Mouse (Mus musculus): ENCODE data around the gene Wfdc1. TPM values are rescaled to one million over a fixed set of nuclear protein-coding genes. Genes with fewer than 3 reads are reported as not detected.

The Wfdc1 gene
- polyA plus RNA-seq, 1 experiment from 2014 or later: 10.8 TPM

GRCm38 (mm10) chr8:119694696-119695095 lies 28.5 kb downstream of the Wfdc1 start:
- Histone ChIP-seq H3K4me2 (ENCODE audit: low read depth, low read length) (no peak overlapping the region), H3K9ac (ENCODE audit: low read length) (no peak overlapping the region), H3K27me3 (ENCODE audit: control insufficient read depth, insufficient read depth, low read depth, low read length) (peaks cover 17% of the 10 kb centered on the region), H3K4me1 (replicated peaks; ENCODE audit: control insufficient read depth, insufficient read depth, low read length) (peaks cover 3% of the 10 kb centered on the region), H3K9me3 (ENCODE audit: control insufficient read depth, low read length) (no peaks in the 10 kb centered on the region), H3K36me3 (ENCODE audit: control insufficient read depth, insufficient read depth, low read length) (no peaks in the 10 kb centered on the region), H3K27ac (ENCODE audit: low read length) (no peak overlapping the region), H3K4me3 (ENCODE audit: low read length) (no peak overlapping the region)
- no peak for ATAC-seq (ENCODE audit: low read depth)
- 51% methylated on average over 7 of the region's 7 CpGs for WGBS

GRCm38 (mm10) chr8:119697163-119697562 lies 31.0 kb downstream of the Wfdc1 start:
- H3K4me3 ChIP-seq (ENCODE audit: low read length): no peak overlapping the region
- H3K4me2 ChIP-seq (ENCODE audit: low read depth, low read length): no peak overlapping the region
- H3K27me3 ChIP-seq (ENCODE audit: control insufficient read depth, insufficient read depth, low read depth, low read length): peaks cover 29% of the 10 kb centered on the region
- H3K4me1 ChIP-seq (replicated peaks; ENCODE audit: control insufficient read depth, insufficient read depth, low read length): peaks cover 7% of the 10 kb centered on the region; the same call in 1 of the 2 replicates
- ATAC-seq (ENCODE audit: low read depth): no peak
- H3K9me3 ChIP-seq (ENCODE audit: control insufficient read depth, low read length): no peaks in the 10 kb centered on the region
- WGBS: 83% methylated on average over 2 of the region's 2 CpGs
- H3K27ac ChIP-seq (ENCODE audit: low read length): no peak overlapping the region
- H3K36me3 ChIP-seq (ENCODE audit: control insufficient read depth, insufficient read depth, low read length): no peaks in the 10 kb centered on the region
- no peak overlapping the region for H3K9ac ChIP-seq (ENCODE audit: low read length)

GRCm38 (mm10) chr8:119698960-119699359 lies 32.8 kb downstream of the Wfdc1 start:
- Histone ChIP-seq H3K9ac (ENCODE audit: low read length) (no peak overlapping the region), H3K27ac (ENCODE audit: low read length) (no peak overlapping the region), H3K4me2 (ENCODE audit: low read depth, low read length) (peak overlapping the region; percentile 54), H3K9me3 (ENCODE audit: control insufficient read depth, low read length) (no peaks in the 10 kb centered on the region), H3K27me3 (ENCODE audit: control insufficient read depth, insufficient read depth, low read depth, low read length) (peaks cover 29% of the 10 kb centered on the region), H3K4me3 (ENCODE audit: low read length) (peak overlapping the region; percentile 38), H3K36me3 (ENCODE audit: control insufficient read depth, insufficient read depth, low read length) (no peaks in the 10 kb centered on the region), H3K4me1 (replicated peaks; ENCODE audit: control insufficient read depth, insufficient read depth, low read length) (peaks cover 7% of the 10 kb centered on the region; the same call in 1 of the 2 replicates)
- ATAC-seq (ENCODE audit: low read depth): 0 out of 2 replicates have a peak, but pooled peaks have one; percentile 8
- 1% methylated on average over 12 of the region's 12 CpGs for WGBS

GRCm38 (mm10) chr8:119699549-119700134 lies 33.5 kb downstream of the Wfdc1 start, which contains the start of gene Atp2c2:
Atp2c2 (plus strand) TSS chr8:119700009.
- H3K4me1 ChIP-seq (replicated peaks; ENCODE audit: control insufficient read depth, insufficient read depth, low read length): peaks cover 7% of the 10 kb centered on the region; the same call in 1 of the 2 replicates
- no peaks in the 10 kb centered on the region for H3K9me3 ChIP-seq (ENCODE audit: control insufficient read depth, low read length)
- ATAC-seq (ENCODE audit: low read depth): peak; percentile 79
- H3K4me2 ChIP-seq (ENCODE audit: low read depth, low read length): peak within 1 kb of the TSS; percentile 54
- WGBS: 5% methylated on average over 26 of the region's 26 CpGs
- no peak within 1 kb of the TSS for H3K27ac ChIP-seq (ENCODE audit: low read length)
- peak within 1 kb of the TSS; percentile 30 for H3K9ac ChIP-seq (ENCODE audit: low read length)
- H3K27me3 ChIP-seq (ENCODE audit: control insufficient read depth, insufficient read depth, low read depth, low read length): peaks cover 29% of the 10 kb centered on the region
- H3K4me3 ChIP-seq (ENCODE audit: low read length): peak within 1 kb of the TSS; percentile 38
- no peaks in the 10 kb centered on the region for H3K36me3 ChIP-seq (ENCODE audit: control insufficient read depth, insufficient read depth, low read length)

GRCm38 (mm10) chr8:119702965-119703364 lies 36.8 kb downstream of the Wfdc1 start:
- H3K9me3 ChIP-seq (ENCODE audit: control insufficient read depth, low read length): no peaks in the 10 kb centered on the region
- no peak for ATAC-seq (ENCODE audit: low read depth)
- peaks cover 27% of the 10 kb centered on the region for H3K27me3 ChIP-seq (ENCODE audit: control insufficient read depth, insufficient read depth, low read depth, low read length)
- no peak overlapping the region for H3K27ac ChIP-seq (ENCODE audit: low read length)
- no peak overlapping the region for H3K4me2 ChIP-seq (ENCODE audit: low read depth, low read length)
- peaks cover 7% of the 10 kb centered on the region; the same call in 1 of the 2 replicates for H3K4me1 ChIP-seq (replicated peaks; ENCODE audit: control insufficient read depth, insufficient read depth, low read length)
- H3K4me3 ChIP-seq (ENCODE audit: low read length): no peak overlapping the region
- H3K9ac ChIP-seq (ENCODE audit: low read length): no peak overlapping the region
- no peaks in the 10 kb centered on the region for H3K36me3 ChIP-seq (ENCODE audit: control insufficient read depth, insufficient read depth, low read length)
- 23% methylated on average over 7 of the region's 7 CpGs for WGBS

GRCm38 (mm10) chr8:119707146-119707545 lies 41.0 kb downstream of the Wfdc1 start:
- Histone ChIP-seq H3K9me3 (ENCODE audit: control insufficient read depth, low read length) (no peaks in the 10 kb centered on the region), H3K36me3 (ENCODE audit: control insufficient read depth, insufficient read depth, low read length) (no peaks in the 10 kb centered on the region), H3K4me3 (ENCODE audit: low read length) (no peak overlapping the region), H3K9ac (ENCODE audit: low read length) (no peak overlapping the region), H3K27me3 (ENCODE audit: control insufficient read depth, insufficient read depth, low read depth, low read length) (no peaks in the 10 kb centered on the region), H3K27ac (ENCODE audit: low read length) (no peak overlapping the region), H3K4me2 (ENCODE audit: low read depth, low read length) (no peak overlapping the region), H3K4me1 (replicated peaks; ENCODE audit: control insufficient read depth, insufficient read depth, low read length) (0 out of 2 replicates have a peak, but pooled peaks cover 3% of the 10 kb centered on the region)
- WGBS: 89% methylated on average over 9 of the region's 9 CpGs
- ATAC-seq (ENCODE audit: low read depth): no peak

GRCm38 (mm10) chr8:119708471-119708870 lies 42.3 kb downstream of the Wfdc1 start:
- WGBS: 83% methylated on average over 8 of the region's 8 CpGs
- no peak overlapping the region for H3K4me2 ChIP-seq (ENCODE audit: low read depth, low read length)
- ATAC-seq (ENCODE audit: low read depth): no peak
- 0 out of 2 replicates have a peak, but pooled peaks cover 5% of the 10 kb centered on the region for H3K4me1 ChIP-seq (replicated peaks; ENCODE audit: control insufficient read depth, insufficient read depth, low read length)
- no peaks in the 10 kb centered on the region for H3K27me3 ChIP-seq (ENCODE audit: control insufficient read depth, insufficient read depth, low read depth, low read length)
- no peaks in the 10 kb centered on the region for H3K36me3 ChIP-seq (ENCODE audit: control insufficient read depth, insufficient read depth, low read length)
- H3K4me3 ChIP-seq (ENCODE audit: low read length): no peak overlapping the region
- no peak overlapping the region for H3K27ac ChIP-seq (ENCODE audit: low read length)
- H3K9me3 ChIP-seq (ENCODE audit: control insufficient read depth, low read length): no peaks in the 10 kb centered on the region
- H3K9ac ChIP-seq (ENCODE audit: low read length): no peak overlapping the region

GRCm38 (mm10) chr8:119708878-119709702 lies 42.9 kb downstream of the Wfdc1 start:
- 46% methylated on average over 14 of the region's 14 CpGs for WGBS
- Histone ChIP-seq H3K4me2 (ENCODE audit: low read depth, low read length) (no peak overlapping the region), H3K4me1 (replicated peaks; ENCODE audit: control insufficient read depth, insufficient read depth, low read length) (0 out of 2 replicates have a peak, but pooled peaks cover 9% of the 10 kb centered on the region), H3K4me3 (ENCODE audit: low read length) (no peak overlapping the region), H3K9ac (ENCODE audit: low read length) (no peak overlapping the region), H3K27me3 (ENCODE audit: control insufficient read depth, insufficient read depth, low read depth, low read length) (no peaks in the 10 kb centered on the region), H3K36me3 (ENCODE audit: control insufficient read depth, insufficient read depth, low read length) (no peaks in the 10 kb centered on the region), H3K9me3 (ENCODE audit: control insufficient read depth, low read length) (no peaks in the 10 kb centered on the region), H3K27ac (ENCODE audit: low read length) (peak overlapping the region; percentile 27; the same call in 1 of the 2 replicates)
- no peak; the same call in 1 of the 2 replicates for ATAC-seq (ENCODE audit: low read depth)

GRCm38 (mm10) chr8:119709703-119710093 lies 43.5 kb downstream of the Wfdc1 start:
- ATAC-seq (ENCODE audit: low read depth): peak; percentile 42
- Histone ChIP-seq H3K4me1 (replicated peaks; ENCODE audit: control insufficient read depth, insufficient read depth, low read length) (peaks cover 12% of the 10 kb centered on the region), H3K9me3 (ENCODE audit: control insufficient read depth, low read length) (no peaks in the 10 kb centered on the region), H3K27me3 (ENCODE audit: control insufficient read depth, insufficient read depth, low read depth, low read length) (no peaks in the 10 kb centered on the region), H3K36me3 (ENCODE audit: control insufficient read depth, insufficient read depth, low read length) (no peaks in the 10 kb centered on the region), H3K27ac (ENCODE audit: low read length) (peak overlapping the region; percentile 27; the same call in 1 of the 2 replicates), H3K4me3 (ENCODE audit: low read length) (no peak overlapping the region), H3K4me2 (ENCODE audit: low read depth, low read length) (no peak overlapping the region), H3K9ac (ENCODE audit: low read length) (no peak overlapping the region)
- 60% methylated on average over 11 of the region's 11 CpGs for WGBS
